Mouse (Mus musculus): ENCODE measurements around the gene Prap1. TPM values are rescaled to one million over a fixed set of nuclear protein-coding genes. Genes with fewer than 3 reads are reported as not detected.

Prap1 gene
- polyA plus RNA-seq, 1 experiment from 2014 or later: 487 TPM

GRCm38 (mm10) chr7:140095556-140095955 lies 2.4 kb downstream of the Prap1 start:
- Histone ChIP-seq H3K9me3 (no peaks in the 10 kb centered on the region), H3K27me3 (replicated peaks) (no peaks in the 10 kb centered on the region), H3K4me2 (replicated peaks) (peak overlapping the region; percentile 47; the same call in 1 of the 2 replicates), H3K36me3 (no peaks in the 10 kb centered on the region), H3K4me1 (replicated peaks) (0 out of 2 replicates have a peak, but pooled peaks cover 13% of the 10 kb centered on the region), H3K4me3 (replicated peaks) (0 out of 2 replicates have a peak overlapping the region, but pooled peaks have one; percentile 2), H3K27ac (no peak overlapping the region), H3K9ac (no peak overlapping the region)
- 38% methylated on average over 1 of the region's 1 CpGs for WGBS
- peak; percentile 31; the same call in 1 of the 2 replicates for ATAC-seq

GRCm38 (mm10) chr7:140096055-140096454 lies 2.9 kb downstream of the Prap1 start:
- H3K36me3 ChIP-seq: no peaks in the 10 kb centered on the region
- H3K4me1 ChIP-seq (replicated peaks): 0 out of 2 replicates have a peak, but pooled peaks cover 13% of the 10 kb centered on the region
- H3K27ac ChIP-seq: no peak overlapping the region
- no peak for ATAC-seq
- no peaks in the 10 kb centered on the region for H3K9me3 ChIP-seq
- no peaks in the 10 kb centered on the region for H3K27me3 ChIP-seq (replicated peaks)
- 0 out of 2 replicates have a peak overlapping the region, but pooled peaks have one; percentile 47 for H3K4me2 ChIP-seq (replicated peaks)
- H3K4me3 ChIP-seq (replicated peaks): no peak overlapping the region
- no peak overlapping the region for H3K9ac ChIP-seq

GRCm38 (mm10) chr7:140098466-140098865 lies 5.3 kb downstream of the Prap1 start:
- Histone ChIP-seq H3K36me3 (no peaks in the 10 kb centered on the region), H3K9me3 (no peaks in the 10 kb centered on the region), H3K9ac (no peak overlapping the region), H3K4me1 (replicated peaks) (0 out of 2 replicates have a peak, but pooled peaks cover 21% of the 10 kb centered on the region), H3K27ac (no peak overlapping the region), H3K27me3 (replicated peaks) (no peaks in the 10 kb centered on the region), H3K4me2 (replicated peaks) (no peak overlapping the region), H3K4me3 (replicated peaks) (no peak overlapping the region)
- 97% methylated on average over 1 of the region's 1 CpGs for WGBS
- ATAC-seq: no peak

- H3K4me1 ChIP-seq (replicated peaks): 0 out of 2 replicates have a peak, but pooled peaks cover 9% of the 10 kb centered on the region
- peak overlapping the region; percentile 41 for H3K4me3 ChIP-seq (replicated peaks)
- H3K27ac ChIP-seq: no peak overlapping the region
- H3K27me3 ChIP-seq (replicated peaks): no peaks in the 10 kb centered on the region
- 0 out of 2 replicates have a peak, but pooled peaks have one; percentile 28 for ATAC-seq
- 79% methylated on average over 10 of the region's 10 CpGs for WGBS
- peaks cover 8% of the 10 kb centered on the region; the same call in 1 of the 2 replicates for H3K36me3 ChIP-seq
- peak overlapping the region; percentile 54; the same call in 1 of the 2 replicates for H3K9ac ChIP-seq
- peak overlapping the region; percentile 81 for H3K4me2 ChIP-seq (replicated peaks)
- no peaks in the 10 kb centered on the region for H3K9me3 ChIP-seq
These were observed 8.3 kb downstream of the Prap1 start for GRCm38 (mm10) chr7:140101498-140101897.

- Histone ChIP-seq H3K4me2 (replicated peaks) (peak within 1 kb of the TSS; percentile 81), H3K9ac (peak within 1 kb of the TSS; percentile 54), H3K9me3 (no peaks in the 10 kb centered on the region), H3K4me1 (replicated peaks) (0 out of 2 replicates have a peak, but pooled peaks cover 9% of the 10 kb centered on the region), H3K4me3 (replicated peaks) (peak within 1 kb of the TSS; percentile 41), H3K36me3 (peaks cover 8% of the 10 kb centered on the region; the same call in 1 of the 2 replicates), H3K27me3 (replicated peaks) (no peaks in the 10 kb centered on the region), H3K27ac (peak within 1 kb of the TSS; percentile 81)
- ATAC-seq: peak; percentile 96
- 1% methylated on average over 30 of the region's 30 CpGs for WGBS
These were observed 9.0 kb downstream of the Prap1 start, which contains the start of gene Fuom for GRCm38 (mm10) chr7:140101993-140102860. Gene Fuom, minus strand, starts transcription at chr7:140102441.

- no peaks in the 10 kb centered on the region for H3K27me3 ChIP-seq (replicated peaks)
- ATAC-seq: no peak
- H3K9ac ChIP-seq: no peak overlapping the region
- WGBS: 80% methylated on average over 4 of the region's 4 CpGs
- H3K4me2 ChIP-seq (replicated peaks): no peak overlapping the region
- H3K4me1 ChIP-seq (replicated peaks): 0 out of 2 replicates have a peak, but pooled peaks cover 9% of the 10 kb centered on the region
- no peaks in the 10 kb centered on the region for H3K9me3 ChIP-seq
- no peak overlapping the region for H3K4me3 ChIP-seq (replicated peaks)
- H3K36me3 ChIP-seq: peaks cover 18% of the 10 kb centered on the region
- H3K27ac ChIP-seq: no peak overlapping the region
These were observed 10.8 kb downstream of the Prap1 start for GRCm38 (mm10) chr7:140104009-140104408.

GRCm38 (mm10) chr7:140111943-140112342 lies 18.7 kb downstream of the Prap1 start:
- Histone ChIP-seq H3K4me1 (replicated peaks) (0 out of 2 replicates have a peak, but pooled peaks cover 3% of the 10 kb centered on the region), H3K36me3 (peaks cover 32% of the 10 kb centered on the region), H3K4me3 (replicated peaks) (no peak overlapping the region), H3K9ac (no peak overlapping the region), H3K27me3 (replicated peaks) (no peaks in the 10 kb centered on the region), H3K4me2 (replicated peaks) (no peak overlapping the region), H3K9me3 (no peaks in the 10 kb centered on the region), H3K27ac (no peak overlapping the region)
- 70% methylated on average over 3 of the region's 3 CpGs for WGBS
- no peak for ATAC-seq

- ATAC-seq: peak; percentile 88
- Histone ChIP-seq H3K9ac (peak within 1 kb of the TSS; percentile 89), H3K27me3 (replicated peaks) (no peaks in the 10 kb centered on the region), H3K4me2 (replicated peaks) (peak within 1 kb of the TSS; percentile 82), H3K9me3 (no peaks in the 10 kb centered on the region), H3K4me3 (replicated peaks) (peak within 1 kb of the TSS; percentile 75), H3K36me3 (peaks cover 8% of the 10 kb centered on the region), H3K4me1 (replicated peaks) (0 out of 2 replicates have a peak, but pooled peaks cover 3% of the 10 kb centered on the region), H3K27ac (peak within 1 kb of the TSS; percentile 87)
- WGBS: under 1% methylated on average over 23 of the region's 23 CpGs
These were observed 22.6 kb downstream of the Prap1 start, which contains the start of gene Paox for GRCm38 (mm10) chr7:140115583-140116328. Gene Paox, plus strand, starts transcription at chr7:140115799.

GRCm38 (mm10) chr7:140116329-140117054 lies 23.3 kb downstream of the Prap1 start, which contains the start of gene Echs1:
Gene Echs1, minus strand, starts transcription at chr7:140116476.
- 4% methylated on average over 28 of the region's 28 CpGs for WGBS
- peak; percentile 96 for ATAC-seq

GRCm38 (mm10) chr7:140120484-140120883 lies 27.3 kb downstream of the Prap1 start:
- WGBS: 88% methylated on average over 2 of the region's 2 CpGs
- H3K9me3 ChIP-seq: no peaks in the 10 kb centered on the region
- H3K4me1 ChIP-seq (replicated peaks): peaks cover 5% of the 10 kb centered on the region
- H3K9ac ChIP-seq: no peak overlapping the region
- no peak for ATAC-seq
- H3K27me3 ChIP-seq (replicated peaks): no peaks in the 10 kb centered on the region
- no peaks in the 10 kb centered on the region for H3K36me3 ChIP-seq
- no peak overlapping the region for H3K27ac ChIP-seq
- H3K4me3 ChIP-seq (replicated peaks): no peak overlapping the region
- H3K4me2 ChIP-seq (replicated peaks): no peak overlapping the region

More at GRCm38 (mm10) chr7:140116329-140117054, 23.3 kb downstream of the Prap1 start, which contains the start of gene Echs1:
- no peaks in the 10 kb centered on the region for H3K27me3 ChIP-seq (replicated peaks)
- peaks cover 3% of the 10 kb centered on the region; the same call in 1 of the 2 replicates for H3K36me3 ChIP-seq
- no peaks in the 10 kb centered on the region for H3K9me3 ChIP-seq
- H3K4me2 ChIP-seq (replicated peaks): peak within 1 kb of the TSS; percentile 82
- peak within 1 kb of the TSS; percentile 87 for H3K27ac ChIP-seq
- peak within 1 kb of the TSS; percentile 75 for H3K4me3 ChIP-seq (replicated peaks)
- 0 out of 2 replicates have a peak, but pooled peaks cover 3% of the 10 kb centered on the region for H3K4me1 ChIP-seq (replicated peaks)
- H3K9ac ChIP-seq: peak within 1 kb of the TSS; percentile 89

GRCm38 (mm10) chr7:140121338-140121910 lies 28.2 kb downstream of the Prap1 start:
- H3K36me3 ChIP-seq: no peaks in the 10 kb centered on the region
- H3K9me3 ChIP-seq: no peaks in the 10 kb centered on the region
- 63% methylated on average over 13 of the region's 13 CpGs for WGBS
- H3K4me3 ChIP-seq (replicated peaks): no peak overlapping the region
- H3K4me2 ChIP-seq (replicated peaks): no peak overlapping the region
- H3K27me3 ChIP-seq (replicated peaks): no peaks in the 10 kb centered on the region
- no peak for ATAC-seq
- H3K9ac ChIP-seq: no peak overlapping the region
- H3K4me1 ChIP-seq (replicated peaks): peaks cover 5% of the 10 kb centered on the region
- no peak overlapping the region for H3K27ac ChIP-seq
